Mouse (Mus musculus): Measurements from ENCODE around the gene Krt7. TPM values are rescaled to one million over a fixed set of nuclear protein-coding genes. Genes with fewer than 3 reads are reported as not detected.

Gene Krt7
- 168 TPM for polyA plus RNA-seq (2014; fragmentation: Illumina TruSeq; extraction: RNeasy Lipid Tissue Mini Kit (QIAGEN cat#74804); ENCODE audit: insufficient read depth, low read depth, low replicate concordance)

GRCm38 (mm10) chr15:101410775-101411174 lies at the start of gene Krt7:
Krt7 (plus strand) TSS chr15:101411043.

GRCm38 (mm10) chr15:101370101-101370911 lies 40.5 kb upstream of the Krt7 start, which contains the start of gene Krt80:
Krt80 (minus strand) TSS chr15:101370162.

DNA sequence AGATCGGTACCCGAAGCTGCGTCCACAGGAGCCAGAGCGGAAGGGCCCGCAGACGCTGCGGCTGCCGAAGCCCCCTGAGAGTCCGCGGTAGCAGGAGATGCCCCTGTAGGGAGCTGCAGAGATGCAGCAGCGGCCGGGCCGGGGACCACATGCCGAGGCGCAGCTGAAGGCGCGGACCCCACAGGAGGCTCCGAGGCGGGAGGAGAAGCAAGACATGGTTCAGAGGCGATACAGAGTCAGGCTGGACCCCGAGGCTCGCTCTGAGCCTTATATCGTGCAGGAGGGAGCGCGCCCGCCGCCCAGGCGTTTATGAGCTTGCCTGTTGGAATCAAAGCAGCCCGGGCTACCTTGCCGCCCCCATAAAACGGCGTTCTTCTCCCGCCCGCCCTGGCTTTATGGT lies 27.7 kb downstream of the Krt7 start, which contains the start of gene Krt87:
Gene Krt87 (minus strand): TSS at position 250 of the 400 bp plus-strand sequence.

DNA sequence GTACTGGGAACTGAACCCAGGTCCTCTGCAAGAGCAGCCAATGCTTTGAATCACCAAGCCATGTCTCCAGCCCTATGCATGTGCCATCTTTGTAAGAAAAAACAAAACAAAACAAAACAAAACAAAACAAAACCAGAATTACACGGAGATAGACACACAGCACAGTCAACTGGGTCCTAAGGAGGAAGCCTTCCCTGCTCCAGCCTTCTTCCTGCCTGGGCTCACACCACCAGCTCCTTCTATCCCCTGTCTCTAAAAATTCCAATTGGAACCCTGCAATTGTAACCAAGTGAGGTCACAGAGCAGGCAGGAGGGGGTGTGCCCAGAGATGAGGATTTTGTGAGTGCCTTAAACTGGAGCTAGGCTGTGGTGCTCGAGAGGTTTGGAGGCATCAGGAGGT lies 36.6 kb downstream of the Krt7 start, which contains the start of gene Krt88:
Gene Krt88 (plus strand): TSS at position 301 of the 400 bp plus-strand sequence.

GRCm38 (mm10) chr15:101463651-101464050 lies 52.8 kb downstream of the Krt7 start, which contains the start of gene Krt81:
Krt81 (minus strand) TSS chr15:101463751.

DNA sequence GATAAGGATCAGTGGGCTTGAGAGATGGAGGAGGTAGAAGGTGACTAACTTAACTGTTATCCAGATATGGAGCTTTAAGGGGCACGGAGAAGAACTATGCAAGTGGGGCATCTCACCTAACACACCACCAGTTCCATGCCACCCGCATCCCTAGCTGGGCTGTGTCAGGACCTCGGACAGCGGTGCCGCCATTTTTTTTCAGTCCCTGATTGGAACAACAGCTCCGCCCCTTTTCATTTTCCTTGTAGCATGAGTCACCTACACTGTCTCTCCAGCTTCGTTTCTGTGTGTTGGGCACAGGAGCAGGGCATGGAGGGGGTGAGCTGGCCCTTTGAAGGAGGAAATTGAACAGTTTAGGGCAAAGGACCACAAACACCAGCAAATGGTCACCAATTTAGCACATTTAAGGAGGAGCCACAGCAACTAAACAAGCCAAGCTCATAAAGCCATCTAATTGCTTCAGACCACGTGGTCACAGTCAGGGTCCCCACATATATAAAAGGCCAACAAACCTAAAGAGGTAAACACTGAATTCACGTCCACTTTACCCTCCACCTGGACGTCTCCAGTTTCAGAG lies 62.2 kb downstream of the Krt7 start, which contains the start of gene Krt86:
Gene Krt86 (plus strand): TSS at position 527 of the 577 bp plus-strand sequence.

Other genes starting within 250 kb of the Krt7 start
- gene Acvr1b, start 237.0 kb upstream of the Krt7 start, polyA plus RNA-seq (2014; fragmentation: Illumina TruSeq; extraction: RNeasy Lipid Tissue Mini Kit (QIAGEN cat#74804); ENCODE audit: insufficient read depth, low read depth, low replicate concordance): 14.6 TPM
- gene Grasp, start 186.9 kb upstream of the Krt7 start, polyA plus RNA-seq (2014; fragmentation: Illumina TruSeq; extraction: RNeasy Lipid Tissue Mini Kit (QIAGEN cat#74804); ENCODE audit: insufficient read depth, low read depth, low replicate concordance): 14.4 TPM
- 51.8 TPM for gene Nr4a1, start 156.8 kb upstream of the Krt7 start, polyA plus RNA-seq (2014; fragmentation: Illumina TruSeq; extraction: RNeasy Lipid Tissue Mini Kit (QIAGEN cat#74804); ENCODE audit: insufficient read depth, low read depth, low replicate concordance)
- gene Atg101, start 126.8 kb upstream of the Krt7 start, polyA plus RNA-seq (2014; fragmentation: Illumina TruSeq; extraction: RNeasy Lipid Tissue Mini Kit (QIAGEN cat#74804); ENCODE audit: insufficient read depth, low read depth, low replicate concordance): 32.3 TPM
- 16.6 TPM for gene 6030408B16Rik, start 117.8 kb upstream of the Krt7 start, polyA plus RNA-seq (2014; fragmentation: Illumina TruSeq; extraction: RNeasy Lipid Tissue Mini Kit (QIAGEN cat#74804); ENCODE audit: insufficient read depth, low read depth, low replicate concordance)
- 65.9 TPM for gene Krt80, start 40.9 kb upstream of the Krt7 start, polyA plus RNA-seq (2014; fragmentation: Illumina TruSeq; extraction: RNeasy Lipid Tissue Mini Kit (QIAGEN cat#74804); ENCODE audit: insufficient read depth, low read depth, low replicate concordance)
- gene Krt87, start 27.8 kb downstream of the Krt7 start, polyA plus RNA-seq (2014; fragmentation: Illumina TruSeq; extraction: RNeasy Lipid Tissue Mini Kit (QIAGEN cat#74804); ENCODE audit: insufficient read depth, low read depth, low replicate concordance): 0.25 TPM
- not detected for gene Krt88, start 36.7 kb downstream of the Krt7 start, polyA plus RNA-seq (2014; fragmentation: Illumina TruSeq; extraction: RNeasy Lipid Tissue Mini Kit (QIAGEN cat#74804); ENCODE audit: insufficient read depth, low read depth, low replicate concordance)
- not detected for gene Krt81, start 52.7 kb downstream of the Krt7 start, polyA plus RNA-seq (2014; fragmentation: Illumina TruSeq; extraction: RNeasy Lipid Tissue Mini Kit (QIAGEN cat#74804); ENCODE audit: insufficient read depth, low read depth, low replicate concordance)
- gene Krt86, start 62.4 kb downstream of the Krt7 start, polyA plus RNA-seq (2014; fragmentation: Illumina TruSeq; extraction: RNeasy Lipid Tissue Mini Kit (QIAGEN cat#74804); ENCODE audit: insufficient read depth, low read depth, low replicate concordance): not detected
- not detected for gene Krt83, start 80.5 kb downstream of the Krt7 start, polyA plus RNA-seq (2014; fragmentation: Illumina TruSeq; extraction: RNeasy Lipid Tissue Mini Kit (QIAGEN cat#74804); ENCODE audit: insufficient read depth, low read depth, low replicate concordance)
- not detected for gene Gm49425, start 106.2 kb downstream of the Krt7 start, polyA plus RNA-seq (2014; fragmentation: Illumina TruSeq; extraction: RNeasy Lipid Tissue Mini Kit (QIAGEN cat#74804); ENCODE audit: insufficient read depth, low read depth, low replicate concordance)
- gene Krt84, start 121.8 kb downstream of the Krt7 start, polyA plus RNA-seq (2014; fragmentation: Illumina TruSeq; extraction: RNeasy Lipid Tissue Mini Kit (QIAGEN cat#74804); ENCODE audit: insufficient read depth, low read depth, low replicate concordance): not detected
- gene Krt82, start 139.6 kb downstream of the Krt7 start, polyA plus RNA-seq (2014; fragmentation: Illumina TruSeq; extraction: RNeasy Lipid Tissue Mini Kit (QIAGEN cat#74804); ENCODE audit: insufficient read depth, low read depth, low replicate concordance): not detected
- gene Krt90, start 151.9 kb downstream of the Krt7 start, polyA plus RNA-seq (2014; fragmentation: Illumina TruSeq; extraction: RNeasy Lipid Tissue Mini Kit (QIAGEN cat#74804); ENCODE audit: insufficient read depth, low read depth, low replicate concordance): not detected
- gene Krt75, start 162.9 kb downstream of the Krt7 start, polyA plus RNA-seq (2014; fragmentation: Illumina TruSeq; extraction: RNeasy Lipid Tissue Mini Kit (QIAGEN cat#74804); ENCODE audit: insufficient read depth, low read depth, low replicate concordance): not detected
- gene Gm5414, start 217.1 kb downstream of the Krt7 start, polyA plus RNA-seq (2014; fragmentation: Illumina TruSeq; extraction: RNeasy Lipid Tissue Mini Kit (QIAGEN cat#74804); ENCODE audit: insufficient read depth, low read depth, low replicate concordance): not detected
- gene Gm5478, start 236.3 kb downstream of the Krt7 start, polyA plus RNA-seq (2014; fragmentation: Illumina TruSeq; extraction: RNeasy Lipid Tissue Mini Kit (QIAGEN cat#74804); ENCODE audit: insufficient read depth, low read depth, low replicate concordance): not detected

All from lung, adult 10 weeks (tissue).